ENCODE assay signal across 9 mouse cellular contexts in genomic region chr2:174300186-174300585, GRCm38 (mm10). TPM values are rescaled to one million over a fixed set of nuclear protein-coding genes. Genes with fewer than 3 reads are reported as not detected.
A peak's percentile ranks its signal among the peaks of the same experiment; 100 is the strongest.
DNase-seq lines count a peak whose midpoint lies in the region; ATAC-seq and TF ChIP-seq lines count a peak whose summit lies in the region.
"Had no signal": no experiment of that assay in that cellular context is flagged by ENCODE, and none has a peak within 500 bp of the region (broad histone marks: within the 10 kb centered on the region; RNA-seq: fewer than 3 reads in every experiment).

No protein-coding gene starts in this region.

- H3K27me3 ChIP-seq in lung, embryonic 16.5 days (ENCODE audit: control insufficient read depth, insufficient read depth, low read depth, low read length) = peaks cover 29% of the 10 kb centered on the region
- H3K27me3 ChIP-seq in forebrain, embryonic 15.5 days = peaks cover 39% of the 10 kb centered on the region
- H3K27me3 ChIP-seq in limb, embryonic 14.5 days (ENCODE audit: control insufficient read depth, insufficient read depth, low read length) = peaks cover 39% of the 10 kb centered on the region
- H3K27me3 ChIP-seq in stomach, embryonic 15.5 days (replicated peaks) = peaks cover 39% of the 10 kb centered on the region

- peaks cover 57% of the 10 kb centered on the region for H3K9me3 ChIP-seq in lung, embryonic 16.5 days (ENCODE audit: control insufficient read depth, low read length)
- peaks cover 9% of the 10 kb centered on the region for H3K9me3 ChIP-seq in forebrain, embryonic 15.5 days
- peaks cover 58% of the 10 kb centered on the region for H3K9me3 ChIP-seq in limb, embryonic 14.5 days (ENCODE audit: control insufficient read depth, low read length)
- peaks cover 17% of the 10 kb centered on the region; the same call in 1 of the 2 replicates for H3K9me3 ChIP-seq in stomach, embryonic 15.5 days

- H3K4me1 ChIP-seq in lung, embryonic 16.5 days (replicated peaks; ENCODE audit: control insufficient read depth, insufficient read depth, low read length) = peaks cover 11% of the 10 kb centered on the region
- H3K4me1 ChIP-seq in forebrain, embryonic 15.5 days = peaks cover 35% of the 10 kb centered on the region
- H3K4me1 ChIP-seq in limb, embryonic 14.5 days (ENCODE audit: control insufficient read depth, insufficient read depth, low read length) = no peaks in the 10 kb centered on the region
- H3K4me1 ChIP-seq in stomach, embryonic 15.5 days = peaks cover 21% of the 10 kb centered on the region

- 56% methylated on average over 23 of the region's 27 CpGs for WGBS in lung, embryonic 16.5 days
- 47% methylated on average over 27 of the region's 27 CpGs for WGBS in forebrain, embryonic 15.5 days
- 48% methylated on average over 26 of the region's 27 CpGs for WGBS in limb, embryonic 14.5 days
- 57% methylated on average over 27 of the region's 27 CpGs for WGBS in stomach, embryonic 15.5 days

- peak overlapping the region; percentile 3 for H3K9ac ChIP-seq in lung, embryonic 16.5 days (ENCODE audit: low read length)
- H3K9ac ChIP-seq in forebrain, embryonic 15.5 days (replicated peaks) = no peak overlapping the region
- peak overlapping the region; percentile 28; the same call in 1 of the 2 replicates for H3K9ac ChIP-seq in limb, embryonic 14.5 days (ENCODE audit: low read depth, low read length, severe bottlenecking)
- H3K9ac ChIP-seq in stomach, embryonic 15.5 days = no peak overlapping the region

- ATAC-seq in lung, embryonic 16.5 days (ENCODE audit: low read depth) = no peak
- ATAC-seq in forebrain, embryonic 15.5 days (replicated peaks) = no peak
- ATAC-seq in limb, embryonic 14.5 days (ENCODE audit: low FRiP score, low read depth) = no peak
- no peak for ATAC-seq in stomach, embryonic 15.5 days (ENCODE audit: insufficient read depth, low FRiP score, low read depth)

- no peak for DNase-seq in lung, postnatal 14 days
- no peak for DNase-seq in limb, embryonic 14.5 days (ENCODE audit: low spot score)
- no peak for DNase-seq in left cerebral cortex, postnatal 4 days
- no peak for DNase-seq in adrenal gland, postnatal 10 days
- DNase-seq in adrenal gland, adult 8-10 months = no peak
- DNase-seq: gastrocnemius, postnatal 14 days had no signal

- peaks cover 12% of the 10 kb centered on the region for H3K36me3 ChIP-seq in lung, embryonic 16.5 days (ENCODE audit: control insufficient read depth, insufficient read depth, low read length)
- H3K36me3 ChIP-seq in forebrain, embryonic 15.5 days = no peaks in the 10 kb centered on the region
- H3K36me3 ChIP-seq in limb, embryonic 14.5 days (ENCODE audit: control insufficient read depth, insufficient read depth, low read length) = peaks cover 22% of the 10 kb centered on the region; the same call in 1 of the 2 replicates
- no peaks in the 10 kb centered on the region for H3K36me3 ChIP-seq in stomach, embryonic 15.5 days

- H3K27ac ChIP-seq in lung, embryonic 16.5 days (ENCODE audit: low read length) = no peak overlapping the region
- H3K27ac ChIP-seq in forebrain, embryonic 15.5 days (replicated peaks) = no peak overlapping the region
- H3K27ac ChIP-seq in limb, embryonic 14.5 days (replicated peaks; ENCODE audit: low read depth, low read length) = no peak overlapping the region
- H3K27ac ChIP-seq in stomach, embryonic 15.5 days = no peak overlapping the region

- peak overlapping the region; percentile 39 for H3K4me2 ChIP-seq in lung, embryonic 16.5 days (ENCODE audit: low read depth, low read length)
- peak overlapping the region; percentile 30 for H3K4me2 ChIP-seq in forebrain, embryonic 15.5 days (replicated peaks)
- peak overlapping the region; percentile 43 for H3K4me2 ChIP-seq in limb, embryonic 14.5 days (replicated peaks; ENCODE audit: low read depth, low read length, severe bottlenecking)
- peak overlapping the region; percentile 50 for H3K4me2 ChIP-seq in stomach, embryonic 15.5 days

- intact Hi-C loops in left cerebral cortex, postnatal 4 days (cut with DNase I) = no loop called here

- no peak for TF ChIP-seq POLR2A in limb, embryonic 14.5 days (IDR thresholded peaks at IDR 0.05; ENCODE audit: borderline replicate concordance, extremely low read depth, insufficient read depth, insufficient read length)

- peak overlapping the region; percentile 40 for H3K4me3 ChIP-seq in lung, embryonic 16.5 days (ENCODE audit: low read length)
- H3K4me3 ChIP-seq in forebrain, embryonic 15.5 days = peak overlapping the region; percentile 15
- peak overlapping the region; percentile 34 for H3K4me3 ChIP-seq in limb, embryonic 14.5 days (replicated peaks; ENCODE audit: low read length)
- peak overlapping the region; percentile 34 for H3K4me3 ChIP-seq in stomach, embryonic 15.5 days (replicated peaks)

RNA-seq across cellular contexts. Expression of gene Gnas, which starts 16.1 kb away (rescaled TPM):
- polyA plus RNA-seq in lung, embryonic 16.5 days (2015; fragmentation: Nextera tagmentation; extraction: Ambion mirVana) = 1,083 and 1,573 TPM in 2 replicates
- polyA plus RNA-seq in forebrain, embryonic 15.5 days (2015; fragmentation: Nextera tagmentation; extraction: Ambion mirVana) = 1,144 and 1,250 TPM in 2 replicates
- polyA plus RNA-seq in limb, embryonic 14.5 days (2012; rRNA removed) = 2,875 and 2,934 TPM in 2 replicates
- polyA plus RNA-seq in limb, embryonic 14.5 days (2014; fragmentation: Nextera tagmentation; extraction: Ambion mirVana) = 2,366 and 2,381 TPM in 2 replicates
- polyA plus RNA-seq in stomach, embryonic 15.5 days (2015; fragmentation: Nextera tagmentation; extraction: Ambion mirVana) = 1,615 and 1,630 TPM in 2 replicates
- total RNA-seq in left cerebral cortex, postnatal 4 days (2021) = 1,000 to 10,000 TPM; 1,551 to 1,677 TPM
- 1,000 to 10,000 TPM; 5,524 to 6,088 TPM for total RNA-seq in adrenal gland, postnatal 10 days (2021)
- 1,000 to 10,000 TPM; 2,052 to 2,625 (median 2,313) TPM for total RNA-seq in adrenal gland, adult 8-10 months (2022)

RNA-seq across cellular contexts. Expression of gene Gm20721, which starts 46.3 kb away (rescaled TPM):
- 16.9 and 55.8 TPM in 2 replicates for polyA plus RNA-seq in lung, embryonic 16.5 days (2015; fragmentation: Nextera tagmentation; extraction: Ambion mirVana)
- polyA plus RNA-seq in forebrain, embryonic 15.5 days (2015; fragmentation: Nextera tagmentation; extraction: Ambion mirVana) = 6.7 and 7.5 TPM in 2 replicates
- 0.65 and 0.73 TPM in 2 replicates for polyA plus RNA-seq in limb, embryonic 14.5 days (2012; rRNA removed)
- 11.7 and 13.4 TPM in 2 replicates for polyA plus RNA-seq in limb, embryonic 14.5 days (2014; fragmentation: Nextera tagmentation; extraction: Ambion mirVana)
- polyA plus RNA-seq in stomach, embryonic 15.5 days (2015; fragmentation: Nextera tagmentation; extraction: Ambion mirVana) = 37.5 and 62.9 TPM in 2 replicates
- total RNA-seq in left cerebral cortex, postnatal 4 days (2021) = 1 to 10 TPM; 2.0 to 2.2 TPM
- total RNA-seq in adrenal gland, postnatal 10 days (2021) = 1 to 10 TPM; 6.2 to 6.8 TPM
- total RNA-seq in adrenal gland, adult 8-10 months (2022) = 1 to 10 TPM; 1.6 to 2.7 (median 2.3) TPM

Comparison
In these comparisons a context has a peak if more than half of its experiments do, and no peak if none do; other contexts are left out.
1. H3K9ac ChIP-seq: peak in lung, embryonic 16.5 days (single experiment) and limb, embryonic 14.5 days (single experiment); none in forebrain, embryonic 15.5 days (single experiment) and stomach, embryonic 15.5 days (single experiment).
2. Peak in every context shown above with its lines, with median percentiles within 50 percentile points of each other: H3K4me2 ChIP-seq and H3K4me3 ChIP-seq.